Mouse (Mus musculus): ENCODE results near the gene Thsd7b.

Thsd7b gene

GRCm38 (mm10) chr1:129519751-129520150 lies 246.6 kb downstream of the Thsd7b start:
- no peak for DNase-seq (ENCODE audit: low read depth, low spot score)

GRCm38 (mm10) chr1:129526967-129527366 lies 253.9 kb downstream of the Thsd7b start:
- no peak for DNase-seq (ENCODE audit: low read depth, low spot score)

- no peak for DNase-seq (ENCODE audit: low read depth, low spot score)
Measured at GRCm38 (mm10) chr1:129532206-129532605, 259.1 kb downstream of the Thsd7b start.

- no peak for DNase-seq (ENCODE audit: low read depth, low spot score)
Measured at GRCm38 (mm10) chr1:129538508-129538907, 265.4 kb downstream of the Thsd7b start.

- no peak for DNase-seq (ENCODE audit: low read depth, low spot score)
Measured at GRCm38 (mm10) chr1:129538970-129539369, 265.9 kb downstream of the Thsd7b start.

GRCm38 (mm10) chr1:129540751-129541150 lies 267.6 kb downstream of the Thsd7b start:
- peak; percentile 62 for DNase-seq (ENCODE audit: low read depth, low spot score)

- DNase-seq (ENCODE audit: low read depth, low spot score) = no peak
Measured at GRCm38 (mm10) chr1:129542563-129543146, 269.6 kb downstream of the Thsd7b start.

GRCm38 (mm10) chr1:129543169-129543568 lies 270.1 kb downstream of the Thsd7b start:
- no peak for DNase-seq (ENCODE audit: low read depth, low spot score)

- no peak for DNase-seq (ENCODE audit: low read depth, low spot score)
Measured at GRCm38 (mm10) chr1:129558054-129558453, 285.0 kb downstream of the Thsd7b start.

- no peak for DNase-seq (ENCODE audit: low read depth, low spot score)
Measured at GRCm38 (mm10) chr1:129559137-129559536, 286.0 kb downstream of the Thsd7b start.

GRCm38 (mm10) chr1:129559812-129560211 lies 286.7 kb downstream of the Thsd7b start:
- no peak for DNase-seq (ENCODE audit: low read depth, low spot score)

- DNase-seq (ENCODE audit: low read depth, low spot score) = peak; percentile 2
Measured at GRCm38 (mm10) chr1:129562707-129563106, 289.6 kb downstream of the Thsd7b start.

- DNase-seq (ENCODE audit: low read depth, low spot score) = no peak
Measured at GRCm38 (mm10) chr1:129570522-129570921, 297.4 kb downstream of the Thsd7b start.

- DNase-seq (ENCODE audit: low read depth, low spot score) = no peak
Measured at GRCm38 (mm10) chr1:129579955-129580354, 306.9 kb downstream of the Thsd7b start.

- no peak for DNase-seq (ENCODE audit: low read depth, low spot score)
Measured at GRCm38 (mm10) chr1:129586635-129587034, 313.5 kb downstream of the Thsd7b start.

GRCm38 (mm10) chr1:129589366-129590002 lies 316.4 kb downstream of the Thsd7b start:
- no peak for DNase-seq (ENCODE audit: low read depth, low spot score)

GRCm38 (mm10) chr1:129595447-129595846 lies 322.3 kb downstream of the Thsd7b start:
- DNase-seq (ENCODE audit: low read depth, low spot score) = no peak

GRCm38 (mm10) chr1:129600933-129601332 lies 327.8 kb downstream of the Thsd7b start:
- no peak for DNase-seq (ENCODE audit: low read depth, low spot score)

GRCm38 (mm10) chr1:129602284-129602683 lies 329.2 kb downstream of the Thsd7b start:
- no peak for DNase-seq (ENCODE audit: low read depth, low spot score)

GRCm38 (mm10) chr1:129608395-129608794 lies 335.3 kb downstream of the Thsd7b start:
- DNase-seq (ENCODE audit: low read depth, low spot score) = no peak

- no peak for DNase-seq (ENCODE audit: low read depth, low spot score)
Measured at GRCm38 (mm10) chr1:129616080-129616479, 343.0 kb downstream of the Thsd7b start.

GRCm38 (mm10) chr1:129619440-129620301 lies 346.6 kb downstream of the Thsd7b start:
- no peak for DNase-seq (ENCODE audit: low read depth, low spot score)

- no peak for DNase-seq (ENCODE audit: low read depth, low spot score)
Measured at GRCm38 (mm10) chr1:129624519-129624918, 351.4 kb downstream of the Thsd7b start.

Measured in ZHBTc4 (cell line).